Mouse (Mus musculus) forebrain, embryonic 14.5 days (tissue): ENCODE results near the gene Sspo. TPM values are rescaled to one million over a fixed set of nuclear protein-coding genes. Genes with fewer than 3 reads are reported as not detected.

Source experiments
- ATAC-seq: fragments of 200-750 bp; cut with Nextera tagmentation; 2 replicates; pipeline ENCODE4 v1.8.0; 2017; ENCODE audit warnings: mild to moderate bottlenecking, moderate library complexity
- DNase-seq: peaks from one replicate; pipeline ENCODE4 v3.0.0-alpha.2; 2015; ENCODE audit warnings: low spot score
- H3K27ac ChIP-seq: fragments of 300-500 bp; sonication (generic); 2 replicates; pipeline ENCODE4 v1.5.1; 2014; ENCODE audit warnings: low read depth, mild to moderate bottlenecking, control low read depth, low read length, moderate library complexity
- H3K27me3 ChIP-seq: fragments of 300-500 bp; sonication (generic); replicated peaks from 2 replicates; pipeline ENCODE4 v1.6.1; 2014; ENCODE audit warnings: low read length, control low read depth, mixed read lengths; ENCODE audit not compliant: control insufficient read depth, insufficient read depth
- H3K36me3 ChIP-seq: fragments of 300-500 bp; sonication (generic); 2 replicates; pipeline ENCODE4 v1.6.1; 2014; ENCODE audit warnings: low read length, control low read depth; ENCODE audit not compliant: control insufficient read depth, insufficient read depth
- H3K4me1 ChIP-seq: fragments of 300-500 bp; sonication (generic); 2 replicates; pipeline ENCODE4 v1.6.1; 2014; ENCODE audit warnings: antibody characterized with exemption, low read length, control low read depth; ENCODE audit not compliant: control insufficient read depth, insufficient read depth
- H3K4me2 ChIP-seq: fragments of 300-500 bp; sonication (generic); 2 replicates; pipeline ENCODE4 v1.6.1; 2014; ENCODE audit warnings: mild to moderate bottlenecking, control low read depth, low read length
- H3K4me3 ChIP-seq: fragments of 300-500 bp; sonication (generic); 2 replicates; pipeline ENCODE4 v1.5.1; 2014; ENCODE audit warnings: low read depth, low read length, control low read depth
- H3K9ac ChIP-seq: fragments of 300-500 bp; sonication (generic); 2 replicates; pipeline ENCODE4 v1.6.1; 2014; ENCODE audit warnings: mild to moderate bottlenecking, low read length, control low read depth, moderate library complexity
- H3K9me3 ChIP-seq: fragments of 300-500 bp; sonication (generic); replicated peaks from 2 replicates; pipeline ENCODE4 v1.6.1; 2016; ENCODE audit warnings: low read length, control low read depth, mixed read lengths; ENCODE audit not compliant: control insufficient read depth
- WGBS: fragments of 180-500 bp; shearing (Covaris S2); extraction: QIAGEN DNeasy Blood & Tissue Kit; methylation state at CpG from one replicate; pipeline ENCODE4 v1.1.7; 2014; 5-methylcytosine and 5-hydroxymethylcytosine counted together
- polyA plus RNA-seq: library from polyadenylated mRNA; unstranded; fragments of >200 nt; fragmentation: Nextera tagmentation; extraction: Ambion mirVana; gene quantifications from 2 replicates; pipeline ENCODE4 v1.2.1, GENCODE M21; 2014

Sspo gene
- polyA plus RNA-seq, 1 experiment from 2014 or later: 0.48 TPM

GRCm38 (mm10) chr6:48432893-48433816 lies 14.9 kb upstream of the Sspo start:
- peaks cover 7% of the 10 kb centered on the region; the same call in 1 of the 2 replicates for H3K27me3 ChIP-seq
- peaks cover 8% of the 10 kb centered on the region for H3K36me3 ChIP-seq
- no peaks in the 10 kb centered on the region for H3K4me1 ChIP-seq
- ATAC-seq: no peak
- no peaks in the 10 kb centered on the region for H3K9me3 ChIP-seq
- H3K9ac ChIP-seq: no peak overlapping the region
- no peak for DNase-seq
- H3K4me3 ChIP-seq: no peak overlapping the region
- H3K4me2 ChIP-seq: no peak overlapping the region
- WGBS: 72% methylated on average over 12 of the region's 12 CpGs
- no peak overlapping the region for H3K27ac ChIP-seq

GRCm38 (mm10) chr6:48434651-48435050 lies 13.4 kb upstream of the Sspo start:
- Histone ChIP-seq H3K4me2 (no peak overlapping the region), H3K9ac (no peak overlapping the region), H3K4me1 (peaks cover 6% of the 10 kb centered on the region; the same call in 1 of the 2 replicates), H3K4me3 (no peak overlapping the region), H3K9me3 (no peaks in the 10 kb centered on the region), H3K36me3 (peaks cover 19% of the 10 kb centered on the region), H3K27me3 (peaks cover 12% of the 10 kb centered on the region; the same call in 1 of the 2 replicates), H3K27ac (no peak overlapping the region)
- ATAC-seq: no peak
- WGBS: 64% methylated on average over 6 of the region's 6 CpGs
- DNase-seq: no peak

- no peak overlapping the region for H3K9ac ChIP-seq
- no peak overlapping the region for H3K4me2 ChIP-seq
- H3K27ac ChIP-seq: no peak overlapping the region
- no peak for DNase-seq
- H3K4me1 ChIP-seq: peaks cover 6% of the 10 kb centered on the region; the same call in 1 of the 2 replicates
- ATAC-seq: no peak
- peaks cover 19% of the 10 kb centered on the region for H3K36me3 ChIP-seq
- H3K27me3 ChIP-seq: peaks cover 12% of the 10 kb centered on the region; the same call in 1 of the 2 replicates
- 65% methylated on average over 5 of the region's 5 CpGs for WGBS
- no peak overlapping the region for H3K4me3 ChIP-seq
- H3K9me3 ChIP-seq: no peaks in the 10 kb centered on the region
These were observed 12.9 kb upstream of the Sspo start for GRCm38 (mm10) chr6:48435111-48435510.

- WGBS: 89% methylated on average over 5 of the region's 5 CpGs
These were observed 12.2 kb upstream of the Sspo start for GRCm38 (mm10) chr6:48435706-48436349.

GRCm38 (mm10) chr6:48437679-48438376 lies 10.2 kb upstream of the Sspo start:
- ATAC-seq: no peak; the same call in 1 of the 2 replicates
- Histone ChIP-seq H3K4me2 (no peak overlapping the region), H3K4me1 (peaks cover 6% of the 10 kb centered on the region; the same call in 1 of the 2 replicates), H3K9ac (no peak overlapping the region), H3K27me3 (peaks cover 12% of the 10 kb centered on the region; the same call in 1 of the 2 replicates), H3K9me3 (no peaks in the 10 kb centered on the region), H3K4me3 (no peak overlapping the region), H3K27ac (no peak overlapping the region), H3K36me3 (peaks cover 39% of the 10 kb centered on the region)
- WGBS: 51% methylated on average over 35 of the region's 35 CpGs
- DNase-seq: no peak

More at GRCm38 (mm10) chr6:48435706-48436349, 12.2 kb upstream of the Sspo start:
- H3K9ac ChIP-seq: no peak overlapping the region
- no peak overlapping the region for H3K4me3 ChIP-seq
- peaks cover 21% of the 10 kb centered on the region for H3K36me3 ChIP-seq
- no peak overlapping the region for H3K27ac ChIP-seq
- no peak overlapping the region for H3K4me2 ChIP-seq
- DNase-seq: no peak
- ATAC-seq: no peak
- H3K4me1 ChIP-seq: peaks cover 6% of the 10 kb centered on the region; the same call in 1 of the 2 replicates
- H3K9me3 ChIP-seq: no peaks in the 10 kb centered on the region
- peaks cover 12% of the 10 kb centered on the region; the same call in 1 of the 2 replicates for H3K27me3 ChIP-seq

- H3K4me1 ChIP-seq: peaks cover 10% of the 10 kb centered on the region; the same call in 1 of the 2 replicates
- peaks cover 12% of the 10 kb centered on the region; the same call in 1 of the 2 replicates for H3K27me3 ChIP-seq
- ATAC-seq (peak; percentile 17; the same call in 1 of the 2 replicates), DNase-seq (peak; percentile 27)
- peak overlapping the region; percentile 35 for H3K4me2 ChIP-seq
- peaks cover 39% of the 10 kb centered on the region for H3K36me3 ChIP-seq
- H3K4me3 ChIP-seq: peak overlapping the region; percentile 9; the same call in 1 of the 2 replicates
- H3K9ac ChIP-seq: 0 out of 2 replicates have a peak overlapping the region, but pooled peaks have one; percentile 17
- H3K9me3 ChIP-seq: no peaks in the 10 kb centered on the region
- WGBS: 25% methylated on average over 55 of the region's 55 CpGs
- no peak overlapping the region for H3K27ac ChIP-seq
These were observed 9.4 kb upstream of the Sspo start for GRCm38 (mm10) chr6:48438475-48439125.

GRCm38 (mm10) chr6:48439654-48440053 lies 8.4 kb upstream of the Sspo start:
- ATAC-seq (no peak), DNase-seq (no peak)
- H3K4me2 ChIP-seq: no peak overlapping the region
- no peak overlapping the region for H3K27ac ChIP-seq
- H3K36me3 ChIP-seq: peaks cover 39% of the 10 kb centered on the region
- no peak overlapping the region for H3K4me3 ChIP-seq
- no peaks in the 10 kb centered on the region for H3K9me3 ChIP-seq
- H3K9ac ChIP-seq: no peak overlapping the region
- H3K27me3 ChIP-seq: peaks cover 12% of the 10 kb centered on the region; the same call in 1 of the 2 replicates
- peaks cover 12% of the 10 kb centered on the region; the same call in 1 of the 2 replicates for H3K4me1 ChIP-seq
